Mouse (Mus musculus) midbrain, postnatal 0 days (tissue): ENCODE results near the gene Tmed11. TPM values are rescaled to one million over a fixed set of nuclear protein-coding genes. Genes with fewer than 3 reads are reported as not detected.
"Not testable (repeated sequence)": the region's sequence is repeated elsewhere in the genome, so short reads cannot be mapped to it uniquely, and the experiment has no call there.

Experiments
- ATAC-seq: fragments of 200-750 bp; cut with Nextera tagmentation; 2 replicates; pipeline ENCODE4 v1.8.0; 2017; ENCODE audit warnings: moderate number of reproducible peaks, mild to moderate bottlenecking, moderate TSS enrichment, moderate library complexity; ENCODE audit not compliant: low FRiP score
- DNase-seq: peaks from one replicate; pipeline ENCODE4 v3.0.0-alpha.2; 2015; ENCODE audit warnings: low spot score
- H3K27ac ChIP-seq: fragments of 300-500 bp; sonication (generic); 2 replicates; pipeline ENCODE4 v1.5.1; 2014; ENCODE audit warnings: low read depth, mild to moderate bottlenecking, low read length, mixed read lengths
- H3K27me3 ChIP-seq: fragments of 300-500 bp; sonication (generic); 2 replicates; pipeline ENCODE4 v1.6.1; 2014; ENCODE audit warnings: low read length, control low read depth, mixed read lengths; ENCODE audit not compliant: insufficient read depth
- H3K36me3 ChIP-seq: fragments of 300-500 bp; sonication (generic); 2 replicates; pipeline ENCODE4 v1.6.1; 2014; ENCODE audit warnings: low read length, control low read depth, mixed read lengths; ENCODE audit not compliant: insufficient read depth
- H3K4me1 ChIP-seq: fragments of 300-500 bp; sonication (generic); 2 replicates; pipeline ENCODE4 v1.6.1; 2014; ENCODE audit warnings: mild to moderate bottlenecking, control low read depth, antibody characterized with exemption, low read length, mixed read lengths; ENCODE audit not compliant: insufficient read depth
- H3K4me2 ChIP-seq: fragments of 300-500 bp; sonication (generic); 2 replicates; pipeline ENCODE4 v1.6.1; 2014; ENCODE audit warnings: low read depth, mild to moderate bottlenecking, low read length, mixed read lengths; ENCODE audit not compliant: poor library complexity, severe bottlenecking
- H3K4me3 ChIP-seq: fragments of 300-500 bp; sonication (generic); 2 replicates; pipeline ENCODE4 v1.5.1; 2014; ENCODE audit warnings: low read depth, mild to moderate bottlenecking, low read length, moderate library complexity
- H3K9ac ChIP-seq: fragments of 300-500 bp; sonication (generic); replicated peaks from 2 replicates; pipeline ENCODE4 v1.6.1; 2014; ENCODE audit warnings: mild to moderate bottlenecking, low read length, moderate library complexity, mixed read lengths; ENCODE audit not compliant: poor library complexity, severe bottlenecking
- H3K9me3 ChIP-seq: fragments of 300-500 bp; sonication (generic); 2 replicates; pipeline ENCODE4 v1.6.1; 2016; ENCODE audit warnings: low read length, control low read depth
- CTCF ChIP-seq: IDR thresholded peaks from 2 replicates; pipeline ENCODE4 v1.5.1; 2016; ENCODE audit warnings: antibody characterized with exemption, mild to moderate bottlenecking
- WGBS: fragments of 180-500 bp; shearing (Covaris S2); extraction: QIAGEN DNeasy Blood & Tissue Kit; methylation state at CpG from one replicate; pipeline ENCODE4 v1.1.7; 2014; 5-methylcytosine and 5-hydroxymethylcytosine counted together
- polyA plus RNA-seq: library from polyadenylated mRNA; unstranded; fragments of >200 nt; fragmentation: Nextera tagmentation; extraction: Ambion mirVana; gene quantifications from 2 replicates; pipeline ENCODE4 v1.2.1, GENCODE M21; 2015
- total RNA-seq: library from RNA; depleted of rRNA; stranded (reverse); fragments of >200 nt; gene quantifications from 2 replicates; pipeline ENCODE4 v1.2.3, GENCODE M21; 2014

The Tmed11 gene
- total and polyA plus RNA-seq, 2 experiments from 2014 or later = not detected

DNA sequence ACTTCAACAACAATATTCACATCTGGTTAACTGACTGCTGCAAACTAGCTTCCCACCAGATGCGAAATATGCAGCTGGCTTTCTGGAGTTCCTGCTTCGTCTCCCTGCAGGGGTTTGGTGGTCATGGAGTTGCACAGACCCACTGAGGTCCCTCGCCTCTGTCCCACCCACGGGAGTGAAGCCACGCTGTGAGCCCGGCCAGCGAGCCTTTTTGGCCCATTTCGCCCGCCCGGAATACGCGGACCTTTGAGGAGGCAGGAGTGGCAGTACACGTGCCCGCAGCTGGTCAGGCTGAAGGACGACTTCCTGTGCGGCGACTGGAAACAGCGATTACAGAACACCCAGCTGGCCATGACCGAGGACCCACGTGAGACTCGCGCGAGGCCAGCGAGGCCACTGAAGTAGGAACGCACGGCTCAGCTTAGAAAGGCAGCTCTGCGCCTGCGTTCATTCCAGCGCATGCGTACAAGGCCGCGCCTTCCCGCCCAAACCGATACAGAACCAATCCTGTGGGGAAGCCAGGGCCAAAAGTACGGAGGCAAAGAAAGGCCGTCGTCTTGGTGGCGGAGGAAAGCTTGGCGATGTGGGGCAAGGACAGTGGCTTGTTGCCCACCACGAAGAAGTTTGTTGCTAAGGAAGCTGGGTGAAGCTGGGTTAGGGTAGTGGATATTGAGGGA is 20.4 kb downstream of the Tmed11 start, which contains the start of gene Rnf212:
TSS of gene Rnf212 (minus strand) at position 353 of the 677 bp plus-strand sequence.
- DNase-seq (no peak), ATAC-seq (no peak)
- no peak within 1 kb of the TSS for H3K9ac ChIP-seq
- H3K27me3 ChIP-seq = no peaks in the 10 kb centered on the region
- no peak within 1 kb of the TSS for H3K4me2 ChIP-seq
- H3K4me1 ChIP-seq = no peaks in the 10 kb centered on the region
- 80% methylated on average over 40 of the region's 40 CpGs for WGBS
- no peak within 1 kb of the TSS for H3K27ac ChIP-seq
- no peaks in the 10 kb centered on the region for H3K9me3 ChIP-seq
- H3K4me3 ChIP-seq = no peak within 1 kb of the TSS
- H3K36me3 ChIP-seq = no peaks in the 10 kb centered on the region
- no peak for TF ChIP-seq CTCF

DNA sequence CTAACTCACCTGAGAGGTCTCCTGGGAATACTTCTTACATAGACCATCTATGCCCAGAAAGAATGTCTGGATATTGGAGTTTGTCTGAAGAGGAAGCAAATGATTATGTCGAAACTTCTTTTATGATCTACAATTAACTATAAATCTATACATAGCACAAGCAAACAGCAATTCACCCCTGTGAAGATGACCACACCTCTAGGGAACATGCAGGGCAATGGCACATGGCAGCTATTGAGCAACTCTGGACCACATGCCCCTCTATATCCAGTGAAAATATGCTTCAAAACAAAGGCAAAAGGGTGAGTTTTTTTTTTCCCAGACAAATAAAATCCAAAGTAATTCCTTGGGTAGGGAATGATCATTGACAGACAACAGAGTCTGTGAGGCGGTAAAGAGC is 35.2 kb downstream of the Tmed11 start:
- 88% methylated on average over 2 of the region's 2 CpGs for WGBS
- no peak overlapping the region for H3K4me3 ChIP-seq
- no peak overlapping the region for H3K9ac ChIP-seq
- H3K27ac ChIP-seq = no peak overlapping the region
- H3K4me2 ChIP-seq = no peak overlapping the region
- H3K36me3 ChIP-seq = no peaks in the 10 kb centered on the region
- ATAC-seq = no peak
- no peaks in the 10 kb centered on the region for H3K27me3 ChIP-seq
- no peaks in the 10 kb centered on the region for H3K4me1 ChIP-seq
- no peak for DNase-seq
- no peaks in the 10 kb centered on the region for H3K9me3 ChIP-seq
- no peak for TF ChIP-seq CTCF

DNA sequence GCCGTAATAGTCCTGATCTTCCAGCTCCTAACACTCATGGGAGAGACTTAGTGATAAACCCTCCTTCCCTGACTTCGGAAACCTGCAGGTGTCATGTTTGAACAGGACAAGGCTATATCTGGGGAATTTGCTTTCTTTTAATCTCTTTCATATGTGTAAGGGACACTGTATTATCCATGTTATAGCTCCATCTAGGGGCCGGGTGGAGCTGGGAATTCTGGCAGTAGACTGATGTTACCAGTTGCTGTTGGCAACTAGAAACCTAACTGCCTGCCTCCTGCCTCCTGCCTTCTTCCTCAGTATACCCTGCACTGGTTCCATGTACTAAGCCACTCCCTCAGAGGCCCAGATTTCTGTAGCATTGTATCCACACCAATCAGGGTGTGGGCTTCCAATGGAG is 36.8 kb downstream of the Tmed11 start:
- H3K9ac ChIP-seq = no peak overlapping the region
- ATAC-seq (no peak), DNase-seq (peak; percentile 4)
- H3K9me3 ChIP-seq = no peaks in the 10 kb centered on the region
- H3K27me3 ChIP-seq = no peaks in the 10 kb centered on the region
- no peaks in the 10 kb centered on the region for H3K36me3 ChIP-seq
- no peaks in the 10 kb centered on the region for H3K4me1 ChIP-seq
- no peak overlapping the region for H3K27ac ChIP-seq
- H3K4me3 ChIP-seq = no peak overlapping the region
- H3K4me2 ChIP-seq = no peak overlapping the region
- peak; percentile 32; the same call in 1 of the 2 replicates for TF ChIP-seq CTCF
- 65% methylated on average over 3 of the region's 3 CpGs for WGBS

DNA sequence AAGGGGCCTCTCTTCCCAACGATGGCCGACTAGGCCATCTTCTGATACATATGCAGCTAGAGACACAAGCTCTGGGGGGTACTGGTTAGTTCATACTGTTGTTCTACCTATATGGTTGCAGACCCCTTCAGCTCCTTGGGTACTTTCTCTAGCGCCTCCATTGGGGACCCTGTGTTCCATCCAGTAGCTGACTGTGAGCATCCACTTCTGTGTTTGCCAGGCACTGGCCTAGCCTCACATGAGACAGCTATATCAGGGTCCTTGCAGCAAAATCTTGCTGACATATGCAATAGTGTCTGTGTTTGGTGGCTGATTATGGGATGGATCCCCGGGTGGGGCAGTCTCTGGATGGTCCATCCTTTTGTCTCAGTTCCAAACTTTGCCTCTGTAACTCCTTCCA is 43.9 kb downstream of the Tmed11 start:
- not testable (repeated sequence) for DNase-seq, H3K4me3 ChIP-seq, H3K9ac ChIP-seq, ATAC-seq, H3K36me3 ChIP-seq, H3K27me3 ChIP-seq, H3K4me2 ChIP-seq, H3K9me3 ChIP-seq, H3K27ac ChIP-seq, H3K4me1 ChIP-seq
- 88% methylated on average over 4 of the region's 4 CpGs for WGBS

DNA sequence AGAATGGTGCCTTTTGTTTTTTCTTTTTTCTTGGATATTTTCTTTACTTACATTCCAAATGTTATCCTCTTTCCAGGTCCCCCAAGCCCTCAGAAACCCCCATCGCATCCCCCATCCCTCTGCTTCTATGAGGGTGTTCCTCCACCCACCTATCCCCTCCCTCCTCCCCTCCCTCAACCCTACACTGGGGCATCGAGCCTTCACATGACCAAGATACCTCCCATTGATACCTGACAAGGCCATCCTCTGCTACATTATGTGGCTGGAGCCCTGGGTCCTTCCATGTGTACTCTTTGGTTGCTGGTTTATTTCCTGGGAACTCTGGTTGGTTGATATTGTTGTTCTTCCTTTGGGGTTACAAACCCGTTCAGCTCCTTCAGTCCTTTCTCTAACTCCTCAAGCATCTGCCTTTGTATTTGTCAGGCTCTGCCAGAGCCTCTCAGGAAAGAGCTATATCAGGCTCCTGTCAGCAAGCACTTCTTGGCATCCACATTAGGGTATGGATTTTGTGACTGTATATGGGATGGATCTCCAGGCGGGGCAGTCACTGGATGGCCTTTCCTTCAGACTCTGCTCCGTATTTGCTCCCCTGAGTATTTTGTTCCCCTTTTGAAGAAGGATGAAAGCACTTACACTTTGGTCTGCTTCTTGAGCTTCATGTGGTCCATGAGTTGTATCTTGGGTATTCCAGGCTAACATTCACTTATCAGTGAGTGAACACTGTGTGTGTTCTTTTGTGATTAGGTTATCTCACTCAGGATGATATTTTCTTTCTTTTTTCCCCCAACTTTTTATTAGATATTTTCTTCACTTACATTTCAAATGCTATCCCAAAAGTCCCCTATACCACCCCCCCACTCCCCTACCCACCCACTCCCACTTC is 44.6 kb downstream of the Tmed11 start:
- no peaks in the 10 kb centered on the region for H3K36me3 ChIP-seq
- H3K4me3 ChIP-seq = no peak overlapping the region
- H3K4me2 ChIP-seq = no peak overlapping the region
- no peak overlapping the region for H3K9ac ChIP-seq
- DNase-seq = no peak
- no peaks in the 10 kb centered on the region for H3K9me3 ChIP-seq
- H3K4me1 ChIP-seq = no peaks in the 10 kb centered on the region
- no peak for ATAC-seq
- no peaks in the 10 kb centered on the region for H3K27me3 ChIP-seq
- H3K27ac ChIP-seq = no peak overlapping the region
- 82% methylated on average over 5 of the region's 5 CpGs for WGBS
- TF ChIP-seq CTCF = no peak

DNA sequence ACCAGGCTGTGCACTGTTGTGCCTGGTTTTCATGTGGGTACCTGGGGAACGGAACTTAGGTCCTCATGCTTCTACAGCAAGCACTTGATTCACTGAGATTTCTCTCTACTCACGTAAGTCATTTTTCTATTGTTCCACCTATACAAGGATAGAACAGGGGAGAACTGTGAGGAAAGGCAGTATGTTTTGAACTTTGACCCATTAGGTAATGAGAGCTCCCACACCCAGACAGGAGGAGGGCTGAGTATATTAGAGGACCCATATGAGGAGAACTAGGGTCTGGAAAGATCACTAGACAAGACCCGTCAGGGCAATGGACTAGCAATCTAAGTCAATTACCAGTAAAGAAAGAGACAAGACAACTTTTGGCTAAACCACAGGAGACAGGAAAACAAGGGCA is 50.5 kb downstream of the Tmed11 start:
- no peaks in the 10 kb centered on the region for H3K4me1 ChIP-seq
- 85% methylated on average over 3 of the region's 3 CpGs for WGBS
- no peak overlapping the region for H3K9ac ChIP-seq
- TF ChIP-seq CTCF = no peak
- H3K4me3 ChIP-seq = no peak overlapping the region
- no peaks in the 10 kb centered on the region for H3K9me3 ChIP-seq
- DNase-seq (no peak), ATAC-seq (no peak)
- H3K36me3 ChIP-seq = no peaks in the 10 kb centered on the region
- no peaks in the 10 kb centered on the region for H3K27me3 ChIP-seq
- H3K27ac ChIP-seq = no peak overlapping the region
- no peak overlapping the region for H3K4me2 ChIP-seq
